Mouse (Mus musculus) gastrocnemius, postnatal 10 days (tissue): ENCODE data around the gene Frem3. TPM values are rescaled to one million over a fixed set of nuclear protein-coding genes. Genes with fewer than 3 reads are reported as not detected.
A peak's percentile ranks its signal among the peaks of the same experiment; 100 is the strongest.

Experiments
- DNase-seq: peaks from one replicate; pipeline ENCODE4 v3.0.0; 2021; ENCODE audit warnings: mixed read lengths
- total RNA-seq, 2 experiments: library from RNA; stranded (reverse); gene quantifications; 2 replicates each; pipeline ENCODE4 v1.2.3; 2021

Frem3 gene
- total RNA-seq, 2 experiments from 2014 or later, result not detected

DNA sequence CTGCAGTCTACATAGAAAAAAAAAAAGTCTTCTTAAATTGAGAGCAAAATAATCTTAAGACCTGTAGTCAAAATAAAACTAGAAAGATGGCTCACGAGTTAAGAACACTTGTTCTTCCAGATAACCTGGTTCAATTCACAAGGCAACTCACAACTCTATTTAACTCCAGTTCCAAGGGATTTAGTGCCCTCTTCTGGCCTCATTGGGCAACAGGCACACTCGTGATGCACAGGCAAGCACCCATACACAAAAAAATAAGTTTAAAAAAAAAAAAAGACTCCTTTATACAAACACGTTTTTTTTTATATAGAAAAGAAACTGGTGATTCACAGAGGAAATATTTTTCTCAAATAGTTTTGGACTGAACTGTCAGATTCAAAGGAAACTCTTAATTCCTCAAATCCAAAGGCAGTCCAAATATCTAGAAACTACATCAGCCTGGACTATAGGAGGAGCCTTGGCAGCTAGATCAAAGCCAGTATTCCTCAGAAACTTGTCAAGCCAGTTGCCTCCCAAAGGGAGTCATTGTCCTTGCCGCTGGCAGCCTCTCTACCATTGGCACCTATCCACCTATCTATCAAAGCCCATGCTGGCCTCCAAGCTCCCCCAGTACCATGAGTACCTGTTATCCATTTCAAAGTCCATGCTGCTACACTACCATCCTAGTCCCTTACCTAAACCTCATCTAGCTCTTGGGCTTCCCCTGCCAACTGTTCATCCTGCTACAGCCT, 100.0 kb downstream of the Frem3 start:
- no peak for DNase-seq

DNA sequence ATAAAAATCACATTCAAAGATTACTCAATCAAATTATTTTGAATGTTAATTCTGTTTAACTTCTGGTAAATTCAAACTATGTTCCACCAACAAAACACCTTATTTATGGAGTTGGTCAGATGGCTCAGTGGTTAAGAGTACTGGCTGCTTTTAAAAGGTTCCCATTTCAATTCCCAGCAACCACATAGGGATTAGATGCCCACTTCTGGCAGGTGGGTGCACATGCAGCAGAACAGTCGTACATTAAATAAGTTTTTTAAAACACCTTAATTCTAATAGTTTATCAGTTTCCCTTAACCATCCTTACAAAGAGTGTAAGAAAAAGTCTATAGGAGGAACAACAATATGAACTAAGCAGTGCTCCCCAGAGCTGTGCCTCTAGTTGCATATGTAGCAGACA, 103.6 kb downstream of the Frem3 start:
- no peak for DNase-seq

DNA sequence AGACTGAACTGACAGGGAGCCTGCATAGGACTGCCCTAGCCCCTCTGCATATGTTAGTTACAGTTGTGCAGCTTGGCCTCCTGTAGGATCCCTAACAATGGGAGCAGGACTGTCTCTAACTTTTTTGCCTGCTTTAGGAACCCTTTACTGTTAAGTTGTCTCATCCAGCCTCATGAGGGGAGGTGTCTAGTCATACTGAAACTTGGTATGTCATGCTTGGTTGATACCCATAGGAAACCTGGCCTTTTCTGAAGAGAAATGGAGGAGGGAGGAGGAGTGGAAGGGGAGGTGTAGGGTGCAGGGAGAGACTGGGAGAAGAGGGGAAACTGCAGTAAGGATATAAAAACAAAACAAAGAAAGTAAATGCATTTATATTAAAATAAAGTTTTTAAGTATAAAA, 121.4 kb downstream of the Frem3 start:
- DNase-seq, result no peak

DNA sequence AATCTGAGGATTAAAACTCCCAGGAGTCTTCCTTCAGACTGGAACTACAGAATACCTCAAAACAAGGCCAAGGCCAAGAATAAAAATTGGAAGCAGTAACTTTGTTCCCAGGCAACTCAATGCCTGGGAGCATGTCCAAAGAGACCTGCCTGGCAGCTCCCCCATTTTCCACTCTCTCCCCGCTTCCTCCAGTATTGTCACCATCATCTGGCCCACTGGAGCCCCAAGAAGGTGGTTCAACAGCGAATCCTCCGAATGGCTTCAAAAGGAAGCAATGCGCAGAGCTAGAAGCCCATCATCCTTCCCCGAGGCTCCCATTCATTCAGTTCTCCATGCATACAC, 127.1 kb downstream of the Frem3 start:
- DNase-seq, result peak; percentile 22

DNA sequence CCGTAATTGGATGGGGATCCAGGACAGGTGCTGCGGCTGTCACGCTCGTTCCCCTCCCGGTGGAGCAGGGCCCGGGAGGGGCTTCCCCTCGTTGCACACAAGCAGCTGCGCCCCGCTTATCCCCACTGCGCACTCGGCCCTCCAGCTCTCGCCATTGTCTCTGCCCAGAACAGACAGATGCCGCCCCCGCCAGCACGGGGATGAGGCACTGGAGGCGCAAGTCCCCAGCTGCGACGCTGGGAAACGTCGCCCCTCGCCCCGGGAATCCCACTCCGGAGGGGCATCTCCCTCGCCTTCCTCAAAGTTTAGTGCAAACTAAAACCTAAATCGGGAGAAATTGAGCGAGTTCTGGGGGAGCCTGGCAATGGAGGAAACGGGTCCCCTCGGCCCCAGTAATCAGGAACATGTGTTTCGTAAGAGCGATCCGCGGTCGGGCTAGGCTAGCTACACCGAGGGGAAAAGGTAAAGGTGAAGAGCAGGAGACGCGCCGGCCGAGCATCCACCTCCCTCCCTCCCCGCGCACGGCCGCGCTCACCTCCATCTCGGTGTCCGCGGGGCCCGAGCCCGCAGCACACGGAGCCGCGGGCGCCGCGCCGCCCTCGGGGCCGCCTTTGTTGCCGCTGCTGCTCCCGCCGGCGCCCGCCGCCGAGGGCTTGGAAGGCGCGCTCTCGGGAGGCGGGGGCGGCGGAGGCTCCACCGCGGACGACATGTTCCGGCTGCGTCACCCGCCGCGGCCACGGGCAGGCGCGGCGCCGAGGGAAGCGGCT, 127.7 kb downstream of the Frem3 start:
- peak; percentile 54 for DNase-seq

DNA sequence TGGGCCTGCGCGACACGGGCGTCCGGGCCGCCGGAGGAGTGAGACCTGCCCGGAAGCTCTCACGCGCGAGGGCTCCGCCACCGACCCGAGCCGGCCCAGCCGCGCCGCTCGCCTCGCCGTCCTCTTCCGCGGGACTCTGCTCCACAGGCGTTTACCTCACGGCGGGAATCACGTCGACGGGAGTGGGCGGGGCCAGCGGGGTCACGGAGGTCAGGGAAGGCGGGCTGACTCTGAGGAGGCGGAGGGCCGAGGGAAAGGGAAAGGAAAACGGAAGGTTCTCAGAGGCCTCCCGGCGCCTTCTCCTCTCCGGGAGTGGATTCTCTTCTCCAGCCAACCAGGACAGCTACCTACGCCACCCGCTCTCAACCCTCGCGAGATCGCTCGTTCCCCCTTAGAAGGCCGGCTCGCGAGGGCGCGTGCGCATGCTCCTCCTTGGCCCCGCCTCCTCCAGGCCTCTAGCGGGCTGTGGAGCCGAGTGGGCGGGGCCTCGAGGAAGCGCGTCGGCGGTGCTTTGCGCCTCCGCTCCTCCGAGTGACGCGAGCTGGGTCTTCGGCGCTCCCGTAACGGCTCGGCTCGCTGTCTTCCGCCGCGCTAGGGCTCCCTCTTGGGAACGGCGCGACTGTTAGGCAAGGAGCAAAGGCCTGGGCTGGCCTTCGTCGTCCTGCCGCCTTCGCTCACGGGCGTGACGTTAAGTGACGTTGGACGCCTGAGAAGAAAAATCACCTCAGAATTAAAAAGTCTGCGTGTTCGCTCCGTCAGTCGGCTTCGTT, 128.5 kb downstream of the Frem3 start, which contains the start of gene Smarca5:
TSS of gene Smarca5 (minus strand) at position 343 of the 770 bp plus-strand sequence.
- DNase-seq, result peak; percentile 95

DNA sequence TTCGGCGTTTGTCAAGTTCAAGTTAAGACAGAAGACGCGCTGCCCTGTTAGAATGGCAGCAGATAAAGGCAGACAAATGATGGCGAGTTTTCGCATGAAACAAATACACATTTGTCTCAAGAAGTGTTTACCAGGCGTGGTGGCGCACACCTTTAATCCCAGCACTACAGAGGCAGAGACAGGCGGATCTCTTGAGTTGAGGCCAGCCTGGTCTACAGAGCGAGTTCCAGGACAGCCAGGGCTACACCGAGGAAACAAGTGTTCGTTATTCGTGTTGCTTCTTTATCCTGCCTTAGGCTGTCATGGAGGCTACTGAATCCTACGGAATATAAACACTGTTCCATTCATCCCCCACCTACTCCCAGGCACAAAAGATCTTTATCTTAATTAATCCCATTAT, 129.1 kb downstream of the Frem3 start:
- DNase-seq, result no peak

Other genes starting within 250 kb of the Frem3 start
- gene Gypa, start 117.3 kb upstream of the Frem3 start, total RNA-seq, result 1 to 10 TPM in 1 of 2 experiments, under 1 TPM in 1; 0.12 to 2.4 TPM
- gene Smarca5, start 128.4 kb downstream of the Frem3 start, total RNA-seq, result 10 to 100 TPM; 33.0 to 36.1 TPM